Mouse (Mus musculus): Measurements from ENCODE around the gene Bid.
"Not testable (repeated sequence)": the region's sequence is repeated elsewhere in the genome, so short reads cannot be mapped to it uniquely, and the experiment has no call there.

Bid gene

GRCm38 (mm10) chr6:120937104-120937617 lies 20.5 kb upstream of the Bid start:
- DNase-seq (ENCODE audit: low spot score in 2 of 2), result no peak

GRCm38 (mm10) chr6:120934176-120934575 lies 17.5 kb upstream of the Bid start:
- no peak for DNase-seq (ENCODE audit: low spot score in 2 of 2)

- DNase-seq (ENCODE audit: low spot score in 2 of 2), result no peak
Observed at GRCm38 (mm10) chr6:120933670-120934069, 17.0 kb upstream of the Bid start.

GRCm38 (mm10) chr6:120932597-120932996 lies 15.9 kb upstream of the Bid start:
- DNase-seq (ENCODE audit: low spot score in 2 of 2), result no peak

- no peak for DNase-seq (ENCODE audit: low spot score in 2 of 2)
Observed at GRCm38 (mm10) chr6:120930450-120931306, 14.0 kb upstream of the Bid start.

GRCm38 (mm10) chr6:120929421-120929820 lies 12.8 kb upstream of the Bid start:
- DNase-seq (ENCODE audit: low spot score in 2 of 2), result no peak

- no peak for DNase-seq (ENCODE audit: low spot score in 2 of 2)
Observed at GRCm38 (mm10) chr6:120927765-120928164, 11.1 kb upstream of the Bid start.

- no peak for DNase-seq (ENCODE audit: low spot score in 2 of 2)
Observed at GRCm38 (mm10) chr6:120926880-120927279, 10.2 kb upstream of the Bid start.

- DNase-seq (ENCODE audit: low spot score in 2 of 2), result not testable (repeated sequence)
Observed at GRCm38 (mm10) chr6:120924791-120925321, 8.2 kb upstream of the Bid start.

GRCm38 (mm10) chr6:120917975-120918374 lies 1.3 kb upstream of the Bid start:
- no peak for DNase-seq (ENCODE audit: low spot score in 2 of 2)

- DNase-seq (ENCODE audit: low spot score in 2 of 2), result not testable (repeated sequence)
Observed at GRCm38 (mm10) chr6:120916972-120917881, 574 bp upstream of the Bid start.

GRCm38 (mm10) chr6:120915649-120915975 lies 1.0 kb downstream of the Bid start:
- DNase-seq (ENCODE audit: low spot score in 2 of 2), result no peak

GRCm38 (mm10) chr6:120914911-120915648 lies 1.6 kb downstream of the Bid start:
- no peak for DNase-seq (ENCODE audit: low spot score in 2 of 2)

- no peak for DNase-seq (ENCODE audit: low spot score in 2 of 2)
Observed at GRCm38 (mm10) chr6:120914533-120914910, 2.1 kb downstream of the Bid start.

GRCm38 (mm10) chr6:120913783-120914182 lies 2.9 kb downstream of the Bid start:
- DNase-seq (ENCODE audit: low spot score in 2 of 2), result no peak

- no peak for DNase-seq (ENCODE audit: low spot score in 2 of 2)
Observed at GRCm38 (mm10) chr6:120912931-120913330, 3.7 kb downstream of the Bid start.

GRCm38 (mm10) chr6:120911213-120912007 lies 5.2 kb downstream of the Bid start:
- no peak for DNase-seq (ENCODE audit: low spot score in 2 of 2)

GRCm38 (mm10) chr6:120909501-120909900 lies 7.2 kb downstream of the Bid start:
- DNase-seq (ENCODE audit: low spot score in 2 of 2), result no peak

- not testable (repeated sequence) for DNase-seq (ENCODE audit: low spot score in 2 of 2)
Observed at GRCm38 (mm10) chr6:120907876-120908597, 8.6 kb downstream of the Bid start.

- DNase-seq (ENCODE audit: low spot score in 2 of 2), result no peak
Observed at GRCm38 (mm10) chr6:120906521-120906920, 10.1 kb downstream of the Bid start.
